Mouse (Mus musculus): ENCODE data around the gene Rapgef3. TPM values are rescaled to one million over a fixed set of nuclear protein-coding genes. Genes with fewer than 3 reads are reported as not detected.

Gene Rapgef3
- polyA plus RNA-seq, 1 experiment from 2014 or later = 13.3 TPM

- 91% methylated on average over 7 of the region's 7 CpGs for WGBS
- no peak for ATAC-seq
- H3K9ac ChIP-seq (replicated peaks; ENCODE audit: low read depth, low read length) = no peak overlapping the region
- 0 out of 2 replicates have a peak, but pooled peaks cover 2% of the 10 kb centered on the region for H3K9me3 ChIP-seq (ENCODE audit: control insufficient read depth, low read length)
- H3K36me3 ChIP-seq (ENCODE audit: control insufficient read depth, insufficient read depth) = no peaks in the 10 kb centered on the region
- H3K27me3 ChIP-seq (replicated peaks; ENCODE audit: control insufficient read depth, insufficient read depth, low read length) = no peaks in the 10 kb centered on the region
- no peak overlapping the region for H3K27ac ChIP-seq (ENCODE audit: low read length)
- H3K4me1 ChIP-seq (replicated peaks; ENCODE audit: control insufficient read depth, insufficient read depth, low read length) = no peaks in the 10 kb centered on the region
- no peak overlapping the region for H3K4me3 ChIP-seq (replicated peaks; ENCODE audit: low read length)
- H3K4me2 ChIP-seq (ENCODE audit: low read length) = no peak overlapping the region
These were observed 28.8 kb downstream of the Rapgef3 start for GRCm38 (mm10) chr15:97738923-97739322.

DNA sequence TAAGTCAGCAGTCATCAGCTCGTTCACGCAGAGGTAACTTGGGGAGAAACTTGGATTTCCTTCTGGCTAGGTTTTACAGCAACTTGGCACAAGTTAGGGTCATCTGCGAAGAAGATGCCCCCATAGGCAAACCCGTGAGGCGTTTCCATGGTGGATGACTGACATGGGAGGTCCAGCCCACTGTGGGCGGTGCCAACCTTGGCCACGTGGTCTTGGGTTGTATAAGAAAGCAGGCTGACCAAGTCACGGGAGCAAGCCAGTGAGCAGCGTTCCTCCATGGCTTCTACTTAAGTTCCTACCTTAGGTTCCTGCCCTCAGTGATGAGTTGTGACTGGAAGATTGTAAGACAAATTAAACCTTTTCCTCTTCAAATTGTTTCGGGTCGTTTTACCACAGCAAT, 35.8 kb downstream of the Rapgef3 start:
- H3K4me1 ChIP-seq (replicated peaks; ENCODE audit: control insufficient read depth, insufficient read depth, low read length) = no peaks in the 10 kb centered on the region
- no peaks in the 10 kb centered on the region for H3K27me3 ChIP-seq (replicated peaks; ENCODE audit: control insufficient read depth, insufficient read depth, low read length)
- no peak for ATAC-seq
- no peak overlapping the region for H3K27ac ChIP-seq (ENCODE audit: low read length)
- H3K4me3 ChIP-seq (replicated peaks; ENCODE audit: low read length) = no peak overlapping the region
- no peaks in the 10 kb centered on the region for H3K36me3 ChIP-seq (ENCODE audit: control insufficient read depth, insufficient read depth)
- no peak overlapping the region for H3K9ac ChIP-seq (replicated peaks; ENCODE audit: low read depth, low read length)
- H3K4me2 ChIP-seq (ENCODE audit: low read length) = no peak overlapping the region
- WGBS = 92% methylated on average over 11 of the region's 11 CpGs
- no peaks in the 10 kb centered on the region for H3K9me3 ChIP-seq (ENCODE audit: control insufficient read depth, low read length)

- WGBS = 95% methylated on average over 8 of the region's 8 CpGs
- no peak within 1 kb of the TSS for H3K9ac ChIP-seq (replicated peaks; ENCODE audit: low read depth, low read length)
These were observed 36.7 kb downstream of the Rapgef3 start, which contains the start of gene Endou for GRCm38 (mm10) chr15:97731111-97731510. TSS of gene Endou (minus strand) at chr15:97731339.

DNA sequence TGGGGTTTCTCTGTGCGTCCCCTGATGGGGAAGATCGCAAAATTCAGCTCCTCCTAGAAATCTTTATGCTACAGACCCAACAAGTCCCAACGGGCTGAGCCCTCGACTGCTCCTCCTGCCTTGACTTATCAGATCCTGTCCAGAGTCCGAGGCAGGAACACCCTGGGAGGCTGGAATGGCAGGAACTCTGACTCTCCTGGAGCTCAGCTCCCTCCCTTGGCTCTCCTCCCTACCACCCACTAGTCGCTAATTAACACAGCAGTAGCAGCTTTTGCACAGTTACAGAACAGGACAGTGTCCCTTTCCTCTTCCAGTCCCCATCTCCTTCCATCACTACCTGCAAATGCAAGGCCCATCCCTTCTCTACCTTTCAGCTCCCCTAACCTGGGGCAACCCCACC, 37.4 kb downstream of the Rapgef3 start:
- no peak for ATAC-seq
- H3K9me3 ChIP-seq (ENCODE audit: control insufficient read depth, low read length) = no peaks in the 10 kb centered on the region
- no peak overlapping the region for H3K27ac ChIP-seq (ENCODE audit: low read length)
- no peaks in the 10 kb centered on the region for H3K4me1 ChIP-seq (replicated peaks; ENCODE audit: control insufficient read depth, insufficient read depth, low read length)
- no peaks in the 10 kb centered on the region for H3K27me3 ChIP-seq (replicated peaks; ENCODE audit: control insufficient read depth, insufficient read depth, low read length)
- no peak overlapping the region for H3K4me2 ChIP-seq (ENCODE audit: low read length)
- 58% methylated on average over 6 of the region's 6 CpGs for WGBS
- no peak overlapping the region for H3K9ac ChIP-seq (replicated peaks; ENCODE audit: low read depth, low read length)
- H3K36me3 ChIP-seq (ENCODE audit: control insufficient read depth, insufficient read depth) = no peaks in the 10 kb centered on the region
- H3K4me3 ChIP-seq (replicated peaks; ENCODE audit: low read length) = no peak overlapping the region

More at GRCm38 (mm10) chr15:97731111-97731510, 36.7 kb downstream of the Rapgef3 start, which contains the start of gene Endou:
- no peak within 1 kb of the TSS for H3K4me3 ChIP-seq (replicated peaks; ENCODE audit: low read length)
- no peaks in the 10 kb centered on the region for H3K27me3 ChIP-seq (replicated peaks; ENCODE audit: control insufficient read depth, insufficient read depth, low read length)
- no peaks in the 10 kb centered on the region for H3K4me1 ChIP-seq (replicated peaks; ENCODE audit: control insufficient read depth, insufficient read depth, low read length)
- H3K27ac ChIP-seq (ENCODE audit: low read length) = no peak within 1 kb of the TSS
- no peaks in the 10 kb centered on the region for H3K9me3 ChIP-seq (ENCODE audit: control insufficient read depth, low read length)
- ATAC-seq = no peak
- no peaks in the 10 kb centered on the region for H3K36me3 ChIP-seq (ENCODE audit: control insufficient read depth, insufficient read depth)
- no peak within 1 kb of the TSS for H3K4me2 ChIP-seq (ENCODE audit: low read length)

DNA sequence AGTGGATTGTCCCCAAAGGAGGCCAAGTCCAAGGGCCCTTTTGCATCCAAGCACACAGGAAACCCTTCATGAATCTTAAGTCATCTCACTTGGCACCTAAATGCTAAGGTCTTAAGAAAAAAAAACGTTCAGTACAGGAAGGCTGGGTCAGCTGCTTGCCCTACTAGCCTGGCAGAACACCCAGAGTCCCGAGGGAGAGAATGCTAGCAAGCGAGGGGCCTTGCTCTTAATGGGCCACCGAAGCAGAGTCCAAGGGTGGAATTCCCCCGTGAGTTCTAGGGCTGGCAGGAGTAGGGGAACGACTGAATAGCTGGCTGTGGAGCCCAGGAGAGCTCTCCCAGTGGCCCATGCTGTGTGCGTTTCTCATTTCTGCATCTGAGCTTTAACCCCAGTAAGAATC, 39.0 kb downstream of the Rapgef3 start:
- WGBS = 58% methylated on average over 7 of the region's 7 CpGs
- Histone ChIP-seq H3K4me2 (ENCODE audit: low read length) (no peak overlapping the region), H3K9me3 (ENCODE audit: control insufficient read depth, low read length) (no peaks in the 10 kb centered on the region), H3K27me3 (replicated peaks; ENCODE audit: control insufficient read depth, insufficient read depth, low read length) (no peaks in the 10 kb centered on the region), H3K36me3 (ENCODE audit: control insufficient read depth, insufficient read depth) (no peaks in the 10 kb centered on the region), H3K9ac (replicated peaks; ENCODE audit: low read depth, low read length) (no peak overlapping the region), H3K27ac (ENCODE audit: low read length) (no peak overlapping the region), H3K4me1 (replicated peaks; ENCODE audit: control insufficient read depth, insufficient read depth, low read length) (no peaks in the 10 kb centered on the region), H3K4me3 (replicated peaks; ENCODE audit: low read length) (no peak overlapping the region)
- no peak for ATAC-seq

DNA sequence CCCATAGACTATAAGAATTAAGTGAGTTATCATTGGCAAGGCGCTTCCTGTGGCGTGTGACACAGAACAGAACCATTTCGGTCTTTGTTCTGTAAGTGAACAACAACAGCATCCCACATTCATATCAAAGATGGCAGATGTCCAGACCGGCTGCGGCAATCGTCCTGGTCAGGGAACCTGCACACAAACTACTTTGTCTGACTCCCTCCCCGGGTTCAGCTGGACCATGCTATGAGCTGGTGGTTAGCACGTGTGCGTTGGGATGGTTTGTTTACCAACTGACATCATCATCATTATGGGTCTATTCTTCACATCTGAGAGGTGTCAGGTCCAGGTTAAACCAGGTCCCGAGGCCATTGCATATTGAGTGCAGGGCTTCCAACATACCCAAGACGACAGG, 39.4 kb downstream of the Rapgef3 start:
- Histone ChIP-seq H3K9ac (replicated peaks; ENCODE audit: low read depth, low read length) (no peak overlapping the region), H3K27ac (ENCODE audit: low read length) (no peak overlapping the region), H3K4me3 (replicated peaks; ENCODE audit: low read length) (no peak overlapping the region), H3K4me2 (ENCODE audit: low read length) (no peak overlapping the region), H3K9me3 (ENCODE audit: control insufficient read depth, low read length) (no peaks in the 10 kb centered on the region), H3K36me3 (ENCODE audit: control insufficient read depth, insufficient read depth) (no peaks in the 10 kb centered on the region), H3K27me3 (replicated peaks; ENCODE audit: control insufficient read depth, insufficient read depth, low read length) (no peaks in the 10 kb centered on the region), H3K4me1 (replicated peaks; ENCODE audit: control insufficient read depth, insufficient read depth, low read length) (no peaks in the 10 kb centered on the region)
- WGBS = 89% methylated on average over 11 of the region's 11 CpGs
- no peak for ATAC-seq

- H3K27me3 ChIP-seq (replicated peaks; ENCODE audit: control insufficient read depth, insufficient read depth, low read length) = no peaks in the 10 kb centered on the region
- 82% methylated on average over 5 of the region's 5 CpGs for WGBS
- no peak overlapping the region for H3K4me2 ChIP-seq (ENCODE audit: low read length)
- no peak overlapping the region for H3K9ac ChIP-seq (replicated peaks; ENCODE audit: low read depth, low read length)
- no peaks in the 10 kb centered on the region for H3K9me3 ChIP-seq (ENCODE audit: control insufficient read depth, low read length)
- H3K4me1 ChIP-seq (replicated peaks; ENCODE audit: control insufficient read depth, insufficient read depth, low read length) = no peaks in the 10 kb centered on the region
- no peak overlapping the region for H3K4me3 ChIP-seq (replicated peaks; ENCODE audit: low read length)
- H3K36me3 ChIP-seq (ENCODE audit: control insufficient read depth, insufficient read depth) = no peaks in the 10 kb centered on the region
- no peak for ATAC-seq
- no peak overlapping the region for H3K27ac ChIP-seq (ENCODE audit: low read length)
These were observed 40.3 kb downstream of the Rapgef3 start for GRCm38 (mm10) chr15:97727520-97727919.

- 82% methylated on average over 8 of the region's 8 CpGs for WGBS
These were observed 40.7 kb downstream of the Rapgef3 start for GRCm38 (mm10) chr15:97727048-97727447.

DNA sequence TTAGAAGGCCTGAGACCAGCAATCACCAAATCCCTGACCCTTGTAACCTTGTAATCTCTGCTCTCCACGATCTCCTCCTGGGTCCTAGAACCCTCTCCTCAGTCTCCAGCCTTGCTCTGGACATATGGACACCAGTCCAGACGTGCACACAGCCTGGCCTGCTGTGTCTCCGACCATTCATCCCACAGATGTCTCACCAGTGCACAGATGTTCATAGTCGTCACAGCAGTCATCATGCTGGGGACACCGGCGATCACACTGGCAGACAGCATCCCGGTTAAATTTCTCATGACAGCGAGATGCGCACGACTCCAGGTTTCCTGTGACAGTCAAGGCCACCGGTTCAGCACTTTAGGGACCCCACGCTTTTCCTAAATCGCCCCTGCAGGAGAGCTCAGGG, 41.5 kb downstream of the Rapgef3 start:
- Histone ChIP-seq H3K36me3 (ENCODE audit: control insufficient read depth, insufficient read depth) (no peaks in the 10 kb centered on the region), H3K27ac (ENCODE audit: low read length) (no peak overlapping the region), H3K4me3 (replicated peaks; ENCODE audit: low read length) (no peak overlapping the region), H3K9me3 (ENCODE audit: control insufficient read depth, low read length) (no peaks in the 10 kb centered on the region), H3K4me1 (replicated peaks; ENCODE audit: control insufficient read depth, insufficient read depth, low read length) (no peaks in the 10 kb centered on the region), H3K27me3 (replicated peaks; ENCODE audit: control insufficient read depth, insufficient read depth, low read length) (no peaks in the 10 kb centered on the region), H3K4me2 (ENCODE audit: low read length) (no peak overlapping the region), H3K9ac (replicated peaks; ENCODE audit: low read depth, low read length) (no peak overlapping the region)
- 87% methylated on average over 13 of the region's 13 CpGs for WGBS
- no peak for ATAC-seq

More at GRCm38 (mm10) chr15:97727048-97727447, 40.7 kb downstream of the Rapgef3 start:
- no peak overlapping the region for H3K4me2 ChIP-seq (ENCODE audit: low read length)
- H3K27me3 ChIP-seq (replicated peaks; ENCODE audit: control insufficient read depth, insufficient read depth, low read length) = no peaks in the 10 kb centered on the region
- H3K27ac ChIP-seq (ENCODE audit: low read length) = no peak overlapping the region
- no peak for ATAC-seq
- no peak overlapping the region for H3K4me3 ChIP-seq (replicated peaks; ENCODE audit: low read length)
- no peak overlapping the region for H3K9ac ChIP-seq (replicated peaks; ENCODE audit: low read depth, low read length)
- no peaks in the 10 kb centered on the region for H3K36me3 ChIP-seq (ENCODE audit: control insufficient read depth, insufficient read depth)
- H3K9me3 ChIP-seq (ENCODE audit: control insufficient read depth, low read length) = no peaks in the 10 kb centered on the region
- no peaks in the 10 kb centered on the region for H3K4me1 ChIP-seq (replicated peaks; ENCODE audit: control insufficient read depth, insufficient read depth, low read length)

GRCm38 (mm10) chr15:97725198-97725785, 42.5 kb downstream of the Rapgef3 start:
- no peak overlapping the region for H3K4me3 ChIP-seq (replicated peaks; ENCODE audit: low read length)
- no peak overlapping the region for H3K27ac ChIP-seq (ENCODE audit: low read length)
- H3K4me1 ChIP-seq (replicated peaks; ENCODE audit: control insufficient read depth, insufficient read depth, low read length) = no peaks in the 10 kb centered on the region
- ATAC-seq = no peak
- H3K9me3 ChIP-seq (ENCODE audit: control insufficient read depth, low read length) = no peaks in the 10 kb centered on the region
- no peak overlapping the region for H3K4me2 ChIP-seq (ENCODE audit: low read length)
- 81% methylated on average over 6 of the region's 6 CpGs for WGBS
- H3K27me3 ChIP-seq (replicated peaks; ENCODE audit: control insufficient read depth, insufficient read depth, low read length) = no peaks in the 10 kb centered on the region
- no peaks in the 10 kb centered on the region for H3K36me3 ChIP-seq (ENCODE audit: control insufficient read depth, insufficient read depth)
- H3K9ac ChIP-seq (replicated peaks; ENCODE audit: low read depth, low read length) = no peak overlapping the region

All from forebrain, embryonic 16.5 days (tissue).